Mouse (Mus musculus) inflammation-experienced regulatory T-cells, adult 6 months (primary cell): ENCODE data around the gene Rcan2. TPM values are rescaled to one million over a fixed set of nuclear protein-coding genes. Genes with fewer than 3 reads are reported as not detected.

Experiments
- ATAC-seq: one replicate; pipeline ENCODE4 v1.8.0; 2017
- polyA plus RNA-seq, 3 experiments: library from polyadenylated mRNA; unstranded; fragments of 100-300 nt; shearing (Covaris generic); gene quantifications; one replicate each; pipeline ENCODE4 v1.2.1; 2017

Gene Rcan2
- polyA plus RNA-seq, 3 experiments from 2014 or later: not detected

DNA sequence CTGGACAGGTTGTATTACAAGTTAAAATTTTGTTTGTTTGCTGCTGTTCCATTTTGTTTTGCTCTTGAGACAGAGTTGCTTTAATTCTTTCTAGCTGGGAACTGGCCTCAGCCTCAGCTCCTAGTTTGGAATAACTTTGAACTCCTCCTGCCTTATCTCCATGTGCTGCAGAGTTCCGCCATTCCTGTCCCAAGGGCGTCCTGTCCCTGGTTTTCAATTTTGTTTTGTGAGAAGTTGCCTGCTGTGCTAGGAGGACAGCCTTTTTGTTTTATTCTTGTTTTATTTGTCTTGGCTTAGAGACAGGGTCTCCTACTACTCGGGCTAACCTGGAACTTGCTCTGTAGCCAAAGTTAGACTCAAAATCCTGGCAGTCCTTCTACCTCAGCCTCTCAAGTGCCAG lies 26.1 kb downstream of the Rcan2 start:
- ATAC-seq: no peak

DNA sequence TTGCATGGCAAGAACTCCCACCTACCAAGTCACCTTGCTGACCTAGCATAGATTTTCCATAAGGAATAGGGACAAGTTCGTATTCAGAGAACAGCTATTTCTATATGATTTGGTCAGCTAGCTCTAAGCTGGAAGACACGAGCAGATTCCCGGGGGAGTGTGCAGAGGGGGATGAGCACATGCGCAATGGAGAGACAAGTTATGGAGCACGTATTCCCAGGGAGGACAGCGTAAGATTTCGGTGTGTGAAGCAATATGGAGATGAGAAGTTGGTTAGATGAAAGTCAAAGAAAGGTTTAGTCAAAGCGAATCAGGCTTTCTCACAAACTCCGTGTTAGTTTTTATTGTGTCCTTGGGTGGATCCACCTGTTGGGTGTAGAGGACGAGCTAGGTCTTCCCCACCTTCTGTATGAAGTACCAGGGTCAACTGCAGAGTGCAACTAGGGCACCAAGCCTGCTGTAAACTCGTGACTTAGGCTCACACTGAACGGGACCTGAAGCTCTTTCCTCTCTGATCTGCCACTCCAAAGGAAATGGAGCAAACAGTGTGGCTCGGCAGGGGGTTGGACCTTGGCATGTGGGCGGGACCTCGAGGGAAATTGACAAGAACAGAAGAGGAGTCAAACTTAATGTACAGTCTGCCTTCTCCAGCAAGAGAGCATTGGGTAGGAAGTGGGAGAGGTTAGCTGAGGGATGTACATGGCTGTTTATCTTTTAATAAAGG lies 31.4 kb downstream of the Rcan2 start:
- no peak for ATAC-seq

DNA sequence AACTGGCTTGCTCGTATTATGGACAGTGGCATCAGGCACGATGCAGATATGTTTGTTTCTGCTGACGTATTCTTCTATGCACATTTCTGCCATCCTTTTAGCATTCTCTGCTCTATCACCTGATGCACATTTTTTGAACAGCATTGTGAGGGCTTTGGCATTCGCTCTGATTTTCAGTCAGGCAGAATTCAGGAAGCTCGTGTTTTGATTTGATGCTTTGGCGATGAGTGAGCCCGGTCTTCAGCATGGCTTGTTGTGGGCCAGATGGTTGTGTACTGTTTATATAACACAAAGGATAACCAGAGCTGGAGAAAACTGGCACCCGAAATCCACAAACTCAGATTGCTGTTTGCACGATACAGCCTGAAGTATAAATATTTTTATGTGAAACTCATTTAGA lies 39.1 kb downstream of the Rcan2 start:
- ATAC-seq: no peak

DNA sequence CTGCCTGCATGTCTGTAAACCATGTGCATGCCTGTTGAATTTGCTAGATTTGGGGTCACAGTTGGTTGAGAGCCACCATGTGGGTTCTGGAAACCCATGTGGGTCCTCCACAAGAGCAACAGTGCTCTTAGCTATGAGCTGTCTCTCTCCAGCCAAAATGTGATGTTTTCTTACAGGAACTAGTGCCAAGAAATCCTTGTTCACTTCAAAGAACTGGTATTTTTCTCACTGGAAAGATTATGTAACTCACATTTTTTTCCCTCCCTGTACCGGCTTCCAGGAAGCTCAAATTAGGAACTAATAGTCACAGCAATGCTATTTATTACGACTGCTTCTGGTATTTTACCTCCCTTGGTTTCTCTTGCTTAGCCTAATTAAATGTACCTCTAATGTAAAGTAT lies 45.6 kb downstream of the Rcan2 start:
- no peak for ATAC-seq

DNA sequence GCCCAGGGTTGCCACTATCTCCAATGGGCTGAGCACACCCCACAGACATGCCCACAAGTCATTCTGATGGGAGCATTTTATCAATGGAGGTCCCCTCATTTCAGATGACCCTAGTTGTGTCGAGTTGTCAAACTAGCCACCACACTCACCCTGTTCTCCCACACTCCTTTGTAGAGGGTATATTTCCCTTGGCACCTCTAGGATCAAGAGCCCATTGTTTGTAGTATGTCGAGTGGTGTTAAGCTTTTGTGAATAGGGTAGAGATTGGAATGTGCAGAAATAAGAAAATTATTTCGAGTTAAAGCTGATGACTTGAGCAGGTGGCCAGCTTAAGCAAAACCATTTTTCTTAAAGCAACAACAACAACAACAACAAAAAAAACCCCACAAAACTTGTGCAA lies 47.8 kb downstream of the Rcan2 start:
- no peak for ATAC-seq

DNA sequence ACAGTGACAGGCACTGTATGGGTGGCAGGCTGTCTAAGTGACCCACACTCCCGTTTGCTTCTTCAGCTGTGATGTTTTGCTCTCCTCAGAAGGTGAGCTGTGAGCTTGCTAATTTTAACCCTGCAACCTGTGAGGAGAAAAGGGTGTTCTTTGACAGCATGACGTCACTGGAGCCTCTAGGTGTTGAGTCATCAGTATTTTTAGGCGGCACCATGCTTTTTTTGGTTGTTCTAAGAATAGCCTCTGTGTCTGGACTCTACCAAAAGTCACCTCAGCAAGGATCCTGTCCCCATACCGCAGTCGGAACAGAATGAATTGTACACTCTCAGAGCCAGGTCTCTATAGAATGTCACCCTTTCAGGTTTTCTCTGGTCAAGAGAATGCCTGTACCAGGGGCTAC lies 54.0 kb downstream of the Rcan2 start:
- no peak for ATAC-seq

DNA sequence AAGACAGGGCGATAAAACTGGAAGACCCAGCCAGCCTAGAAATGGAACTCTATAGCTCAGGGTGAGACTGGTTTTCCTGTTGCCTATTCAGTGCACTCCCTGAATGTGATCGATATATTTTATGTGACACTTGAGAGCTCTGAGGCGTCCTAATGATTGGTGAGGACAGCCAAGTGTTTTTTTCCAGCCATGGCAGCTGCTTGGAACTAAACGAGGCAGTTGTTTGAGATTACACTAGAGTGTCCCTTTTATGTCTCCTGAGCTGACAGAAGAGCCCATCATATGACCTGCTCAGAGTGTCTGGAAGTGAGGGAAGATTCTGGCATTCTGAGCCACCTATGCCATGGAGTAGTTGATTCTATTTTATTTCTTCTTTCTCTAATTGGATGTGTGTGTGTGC lies 54.9 kb downstream of the Rcan2 start:
- ATAC-seq: no peak

DNA sequence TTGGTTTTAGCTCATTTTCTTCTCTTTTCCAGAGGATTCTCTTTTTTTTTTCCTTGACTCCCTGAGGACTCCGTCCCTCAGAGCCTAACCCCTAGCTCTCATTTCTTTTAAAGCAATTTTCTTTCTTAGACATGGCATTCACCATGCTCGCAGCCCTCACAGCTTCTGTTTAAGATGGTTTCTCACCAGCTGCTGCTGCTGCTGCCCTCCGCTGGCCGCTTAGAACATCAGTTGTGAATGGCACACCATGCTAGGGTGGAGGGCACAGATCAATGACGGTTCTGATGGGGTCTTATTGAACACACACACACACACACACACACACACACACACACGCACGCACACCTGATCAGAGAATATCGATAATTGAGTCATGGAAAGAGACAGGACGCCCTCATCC lies 67.7 kb downstream of the Rcan2 start:
- ATAC-seq: no peak

DNA sequence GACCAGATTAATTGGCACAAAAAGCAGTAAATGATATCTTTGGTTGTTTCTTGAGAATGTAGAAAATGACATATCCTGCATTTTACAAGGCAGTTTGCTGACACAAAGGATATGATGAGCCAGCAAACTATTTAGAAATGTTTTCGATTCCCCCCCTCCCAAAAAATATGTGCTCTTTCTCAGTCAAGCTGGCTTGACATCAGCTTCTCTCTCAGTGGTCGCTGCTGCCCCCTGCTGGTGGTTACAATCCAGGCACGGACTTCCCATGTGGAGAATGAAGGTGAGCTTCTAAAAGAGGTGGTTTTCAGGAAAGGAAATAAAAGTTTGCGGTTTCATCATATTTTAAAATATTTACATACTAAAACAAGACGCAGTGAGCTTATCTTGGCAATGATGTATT lies 68.5 kb downstream of the Rcan2 start:
- ATAC-seq: no peak

DNA sequence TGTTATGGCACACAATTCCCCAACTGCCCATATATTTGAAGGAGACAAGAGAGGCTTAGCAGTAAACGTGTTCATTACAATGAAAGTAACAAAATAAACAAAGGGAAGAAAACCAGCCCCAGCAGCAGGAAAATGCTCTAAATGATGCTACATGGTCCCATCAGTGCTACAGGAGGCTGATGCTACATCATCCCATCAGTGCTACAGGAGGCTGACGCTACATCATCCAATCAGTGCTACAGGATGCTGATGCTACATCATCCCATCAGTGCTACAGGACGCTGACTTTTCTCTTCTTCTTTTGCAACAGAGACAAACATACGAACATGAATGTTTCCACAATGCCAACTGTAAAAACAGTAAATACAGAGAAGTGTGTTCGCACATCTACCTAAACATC lies 73.3 kb downstream of the Rcan2 start:
- no peak for ATAC-seq

DNA sequence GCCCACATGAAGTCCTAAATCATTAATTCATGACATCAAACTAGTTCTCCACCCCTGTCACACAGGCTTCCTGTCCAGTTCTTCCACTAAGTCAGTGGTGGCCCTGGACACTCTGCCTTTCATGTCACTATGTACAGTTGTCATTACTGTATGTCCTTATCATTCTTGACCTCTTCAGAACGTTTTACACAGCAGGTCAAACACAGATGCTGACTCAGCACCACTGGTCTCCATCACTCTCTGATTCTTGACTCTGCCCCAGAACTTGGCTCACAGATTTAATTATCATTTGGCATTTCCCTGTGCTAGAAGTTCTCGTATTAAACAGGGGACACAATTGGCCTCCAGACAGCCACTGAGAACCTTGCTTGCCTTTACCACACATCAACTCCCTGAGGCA lies 76.3 kb downstream of the Rcan2 start:
- ATAC-seq: no peak

DNA sequence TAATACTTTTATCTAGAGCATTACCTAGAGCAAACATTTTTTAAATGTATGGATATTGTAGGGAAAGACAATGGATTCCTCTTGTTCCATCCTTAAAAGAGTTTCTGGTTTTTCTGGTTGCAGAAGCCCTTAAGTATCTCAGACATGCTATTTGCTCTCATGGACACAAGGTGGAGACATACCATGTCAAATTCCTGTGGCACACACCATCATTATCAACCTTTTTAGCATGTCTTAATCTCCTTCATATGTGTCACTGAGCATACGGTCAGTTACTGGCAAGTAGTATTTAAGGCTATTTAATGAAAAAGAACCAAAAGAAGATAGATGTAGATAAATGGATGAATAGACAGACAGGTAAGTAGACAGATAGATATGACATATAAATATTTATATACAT lies 81.9 kb downstream of the Rcan2 start:
- ATAC-seq: no peak

DNA sequence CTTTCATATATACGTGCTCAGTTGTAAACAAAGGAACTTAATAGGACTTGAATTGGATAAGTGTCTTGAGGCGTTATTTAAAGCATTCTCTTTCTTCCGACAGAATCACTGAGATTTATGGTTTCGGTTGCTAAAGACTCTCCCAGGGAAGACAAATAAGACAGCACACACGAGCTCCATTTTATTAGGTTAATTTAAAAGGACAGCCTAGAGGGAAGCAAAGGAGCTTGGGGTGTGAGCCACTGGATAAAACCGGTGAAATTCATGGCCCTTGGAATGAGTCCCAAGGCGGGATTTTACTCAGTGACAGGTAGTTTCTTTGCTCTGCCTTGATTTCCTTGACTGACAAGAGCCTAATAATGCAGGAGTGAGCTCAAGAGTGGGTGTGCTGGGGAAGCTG lies 85.1 kb downstream of the Rcan2 start:
- no peak for ATAC-seq

DNA sequence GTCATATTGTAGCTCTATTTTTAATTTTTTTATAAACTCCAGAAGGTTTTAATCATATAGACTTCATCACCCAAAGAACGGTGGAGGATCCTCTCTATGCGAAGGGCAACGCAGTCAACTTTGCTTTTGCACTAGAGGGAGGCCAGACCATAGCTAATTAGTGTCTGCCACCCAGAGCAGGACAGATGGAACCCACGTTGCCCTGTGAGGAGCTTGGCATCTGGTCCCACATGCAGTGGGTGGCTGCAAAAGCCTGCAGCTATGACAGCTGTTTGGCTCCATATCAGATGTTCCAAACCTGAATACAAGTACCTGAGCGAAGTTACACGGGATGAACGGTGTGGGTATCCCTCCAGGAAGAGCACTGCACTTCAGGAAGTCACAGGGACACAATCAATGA lies 86.8 kb downstream of the Rcan2 start:
- no peak for ATAC-seq

DNA sequence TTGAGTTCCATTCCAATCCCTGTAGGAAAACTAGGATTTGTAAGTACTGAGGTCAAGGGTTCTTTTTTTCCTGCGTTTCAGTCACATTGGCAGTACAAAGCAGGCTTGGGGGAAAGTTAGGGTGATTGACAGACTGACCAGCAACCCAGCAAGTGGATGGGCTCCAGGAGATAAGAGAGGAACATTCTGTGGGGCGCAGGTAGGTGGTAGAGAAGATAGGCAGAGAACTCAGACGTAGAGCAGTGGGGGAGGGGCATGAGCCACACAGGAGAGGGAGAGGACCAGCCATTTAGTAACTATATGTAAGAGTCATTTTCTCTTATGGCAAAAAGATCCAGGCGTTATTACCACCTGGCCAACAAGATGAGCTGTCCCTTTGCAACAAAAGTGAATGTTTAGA lies 96.2 kb downstream of the Rcan2 start:
- no peak for ATAC-seq

DNA sequence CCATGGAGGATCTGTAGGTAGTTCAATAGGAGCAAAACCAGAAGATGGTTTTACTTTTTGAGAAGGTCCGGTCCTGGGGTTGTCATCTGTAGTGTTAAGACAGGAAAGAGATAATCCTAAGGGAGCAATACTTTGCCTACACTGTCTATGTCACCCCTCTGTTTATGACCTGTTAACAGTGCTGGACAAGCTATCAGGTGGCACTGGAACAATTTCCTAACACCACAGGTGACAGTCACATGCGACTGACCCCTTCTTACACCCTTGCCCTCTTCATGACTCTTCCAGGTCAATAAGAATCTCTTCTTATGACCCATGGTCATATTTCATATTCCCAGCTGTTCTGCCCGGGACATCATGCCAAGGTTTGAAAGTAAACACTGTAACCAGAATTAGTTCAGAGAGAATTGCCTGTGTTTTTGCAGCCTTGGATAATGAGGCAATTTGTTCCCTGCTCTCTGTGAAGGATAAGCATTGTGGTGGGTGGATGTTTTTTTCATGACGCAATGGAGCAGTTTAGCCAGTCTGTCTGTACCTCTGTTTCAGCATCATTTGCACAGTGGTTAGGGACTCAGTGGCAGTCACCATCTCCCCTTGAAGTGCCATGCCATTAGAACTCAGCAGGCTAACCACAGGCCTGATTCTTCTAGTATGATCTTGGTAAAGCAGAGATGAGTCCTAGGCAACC lies 98.4 kb downstream of the Rcan2 start:
- no peak for ATAC-seq

DNA sequence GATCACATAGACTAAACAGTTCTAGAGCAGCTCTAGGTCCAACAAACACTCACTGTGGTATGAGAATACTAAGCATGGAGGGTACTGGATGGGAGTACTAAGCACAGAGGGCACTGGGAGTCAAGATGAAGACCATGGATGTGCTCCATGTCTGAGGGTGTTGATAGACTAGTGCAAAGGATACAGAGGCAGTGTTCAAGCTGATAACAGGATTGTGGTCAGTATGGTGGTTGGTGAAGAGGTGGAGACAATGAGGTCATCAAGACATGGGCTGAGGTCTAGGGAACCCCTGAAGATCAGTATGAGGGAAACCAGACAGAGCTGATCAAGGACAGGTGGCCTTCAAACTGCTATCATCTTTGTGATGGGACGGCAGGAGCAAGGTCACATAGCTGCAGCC lies 99.0 kb downstream of the Rcan2 start:
- no peak for ATAC-seq

DNA sequence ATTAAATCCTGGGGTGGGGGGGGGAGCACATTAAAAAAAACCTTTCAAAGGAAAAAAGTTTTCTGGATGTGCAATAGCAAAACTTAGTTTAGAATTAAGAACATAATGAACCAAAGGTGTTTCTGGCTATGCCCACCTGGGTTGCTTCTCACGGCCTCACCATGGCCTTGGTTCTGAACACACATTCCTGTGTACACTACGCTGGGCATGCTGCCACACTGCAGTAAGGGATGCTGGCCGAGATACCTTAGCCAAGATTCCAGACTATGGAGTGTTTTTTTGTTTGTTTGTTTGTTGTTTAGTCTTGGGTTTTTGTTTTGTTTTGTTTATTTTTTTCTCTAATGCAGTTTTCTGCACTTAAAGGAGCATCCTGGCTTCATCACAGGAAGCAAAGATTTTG lies 100.3 kb downstream of the Rcan2 start:
- ATAC-seq: no peak

DNA sequence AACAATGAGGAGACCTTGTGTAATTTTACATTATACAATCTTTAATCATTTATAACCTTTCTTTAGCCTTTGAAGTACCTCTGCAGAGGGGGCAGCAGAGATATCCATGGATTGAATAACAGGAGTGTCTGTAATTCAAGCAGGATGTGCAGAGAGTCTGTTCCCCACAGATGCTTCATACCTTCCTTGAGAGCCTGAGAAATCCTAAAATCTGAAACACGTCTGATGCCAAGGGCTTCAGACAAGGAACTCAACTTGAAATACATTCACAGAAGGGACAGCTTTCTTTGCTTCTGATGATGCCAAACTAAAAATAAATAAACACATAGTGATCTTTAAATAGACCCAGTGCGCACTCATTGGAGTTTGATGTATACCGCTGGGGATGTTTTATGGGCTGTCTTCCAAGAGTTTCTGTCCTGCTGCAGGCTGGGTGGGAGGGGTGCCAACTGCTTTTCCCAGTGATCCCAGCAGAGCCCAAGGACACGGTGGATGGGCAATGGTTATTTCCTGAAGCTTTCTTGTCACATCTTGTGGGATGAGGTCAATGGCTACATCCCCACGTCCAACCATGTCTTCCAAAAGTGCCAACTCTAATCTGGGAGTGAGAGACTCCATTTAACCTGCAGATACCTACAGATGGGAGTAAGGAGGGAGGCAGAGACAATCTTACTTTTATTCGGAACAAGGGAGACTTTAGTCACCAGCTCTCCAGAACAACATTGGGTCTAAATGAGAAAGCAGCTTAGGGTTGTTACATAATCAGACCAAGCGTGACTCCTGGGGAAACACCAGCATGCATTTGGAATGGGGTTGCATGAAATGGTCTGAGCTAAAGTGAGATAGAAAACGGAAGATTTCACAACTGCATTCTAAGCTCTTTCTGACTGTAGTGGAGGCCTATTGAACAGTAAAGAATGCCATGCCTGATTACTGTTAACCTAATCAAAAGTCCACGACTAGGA lies 102.9 kb downstream of the Rcan2 start:
- ATAC-seq: no peak

DNA sequence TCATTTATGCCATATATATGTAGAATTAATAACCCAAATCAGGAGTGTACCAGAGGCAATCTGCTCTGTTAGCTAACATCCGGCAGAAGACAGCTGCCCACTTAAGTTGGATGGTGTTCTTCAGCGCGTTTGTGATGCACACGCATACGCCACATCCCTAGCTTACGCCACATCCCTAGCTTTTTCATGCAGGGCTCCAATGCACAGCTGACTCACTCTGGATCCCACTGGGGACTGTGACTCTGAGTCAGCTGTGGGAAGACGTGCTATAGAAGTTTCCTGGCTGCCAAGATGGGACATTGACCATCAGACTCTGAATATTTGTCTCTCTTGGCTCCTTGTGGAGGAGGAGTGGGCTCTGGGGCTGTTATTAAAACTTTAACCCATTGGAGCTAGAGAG lies 103.7 kb downstream of the Rcan2 start:
- no peak for ATAC-seq

DNA sequence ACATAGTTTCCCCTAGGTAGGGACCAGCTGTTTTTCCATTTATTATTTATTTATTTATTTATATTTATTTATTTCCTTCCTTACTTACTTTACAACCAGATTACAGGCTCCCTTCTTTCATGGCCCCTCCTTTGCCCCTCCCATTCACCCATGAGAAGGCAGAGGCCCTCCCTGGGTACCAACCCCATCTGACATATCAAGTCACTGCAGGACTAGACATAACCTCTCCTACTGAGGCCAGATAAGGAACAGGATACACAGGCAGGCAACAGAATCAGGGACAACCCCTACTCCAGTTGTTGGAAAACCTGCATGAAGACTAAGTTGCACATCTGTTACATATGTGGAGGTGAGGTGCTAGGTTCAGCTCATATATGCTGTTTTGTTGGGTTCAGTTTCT lies 105.6 kb downstream of the Rcan2 start:
- ATAC-seq: no peak

DNA sequence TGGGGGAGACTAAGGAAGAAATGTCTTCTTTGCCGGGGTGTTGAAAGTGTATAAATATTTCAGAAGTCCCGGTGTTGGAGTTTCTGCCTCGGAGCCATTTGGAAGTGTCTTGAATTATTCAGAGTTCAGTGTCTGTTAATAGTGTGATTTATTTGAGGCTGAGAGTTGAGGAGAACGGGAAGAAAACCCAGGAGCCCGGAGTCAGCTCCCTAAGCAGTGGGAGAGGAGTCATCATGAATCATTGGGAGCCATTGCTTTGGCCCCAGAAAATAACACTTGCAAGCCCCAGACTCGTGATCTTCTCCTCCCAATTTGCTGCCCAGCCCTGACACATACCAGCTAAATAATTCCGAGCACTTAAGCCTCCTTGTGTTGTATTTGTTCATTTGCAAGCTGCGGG lies 115.0 kb downstream of the Rcan2 start:
- ATAC-seq: no peak

DNA sequence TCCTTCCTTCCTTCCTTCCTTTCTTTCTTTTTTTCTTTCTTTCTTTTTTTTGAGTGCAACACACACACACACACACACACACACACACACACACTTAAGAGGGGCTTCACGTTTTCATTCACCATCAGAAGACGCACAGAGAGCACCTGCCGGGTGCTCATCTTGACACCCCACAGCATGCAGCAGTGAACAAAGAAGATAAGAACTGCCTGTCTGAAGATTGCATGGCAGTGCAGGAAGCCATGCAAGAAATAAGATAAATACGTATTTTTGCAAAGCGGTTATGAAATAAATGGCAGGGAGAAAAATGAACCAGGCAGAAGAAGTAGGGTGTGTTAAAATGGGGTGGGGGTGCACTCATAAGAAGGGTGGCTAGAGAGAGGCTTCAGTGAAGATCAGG lies 116.0 kb downstream of the Rcan2 start:
- ATAC-seq: no peak

DNA sequence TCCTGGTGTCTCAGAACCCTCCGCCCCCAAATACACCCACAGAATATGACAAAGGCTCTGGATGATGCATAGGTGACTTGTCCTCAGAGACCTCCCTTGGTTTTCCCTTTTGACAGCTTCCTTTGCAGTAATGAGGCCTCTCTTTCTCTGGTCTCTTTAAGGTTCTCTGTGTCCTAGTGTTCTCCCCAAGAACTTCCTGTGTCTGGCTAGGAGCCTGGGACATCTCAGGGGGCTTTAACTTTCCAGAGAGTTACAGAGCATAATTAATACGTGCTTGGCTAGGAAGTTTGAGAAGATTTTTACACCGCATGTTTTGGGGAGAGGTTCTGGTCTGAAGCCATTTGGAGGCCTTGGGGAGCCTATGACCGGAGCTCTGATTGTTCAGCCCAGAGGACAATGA lies 128.7 kb downstream of the Rcan2 start:
- no peak for ATAC-seq
